19 mouse cellular contexts compared by ENCODE assay signal in the genomic region with DNA sequence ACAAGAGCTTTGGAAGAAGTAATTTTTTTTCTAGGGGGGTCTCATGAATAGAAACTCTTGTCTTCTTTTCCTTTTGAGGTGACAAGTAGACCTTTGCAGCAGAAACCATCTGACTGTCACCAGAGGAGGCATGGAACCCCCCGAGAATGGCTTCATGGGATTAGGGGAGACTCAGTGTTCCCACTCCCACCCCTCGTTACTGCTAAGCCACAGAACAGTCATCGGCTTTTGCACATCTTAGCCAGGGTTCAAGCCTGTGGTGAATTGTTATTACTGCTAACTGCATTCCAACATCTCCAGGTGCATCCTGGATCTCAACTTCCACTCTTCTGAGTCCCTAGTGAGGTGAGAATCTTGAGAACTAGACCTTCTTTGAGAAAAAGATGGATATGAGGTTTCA.
DNase-seq lines count a peak whose midpoint lies in the region; TF ChIP-seq lines count a peak whose summit lies in the region.
"Had no signal": no experiment of that assay in that cellular context is flagged by ENCODE, and none has a peak within 500 bp of the region (broad histone marks: within the 10 kb centered on the region; RNA-seq: fewer than 3 reads in every experiment).

No protein-coding gene starts in this region.

- H3K4me3 ChIP-seq in heart, adult 2 months: no peak overlapping the region
- H3K4me3 ChIP-seq in heart, embryonic 10.5 days: no peak overlapping the region
- no peak overlapping the region for H3K4me3 ChIP-seq in layer of hippocampus, adult 2 months

- no peak overlapping the region for H3K9ac ChIP-seq in heart, adult 2 months (ENCODE audit: low read depth, low read length)

- 89% methylated on average over 3 of the region's 3 CpGs for WGBS in heart, adult 2 months
- WGBS in heart, embryonic 10.5 days: 77% methylated on average over 3 of the region's 3 CpGs

- DNase-seq in heart, adult 11 months: peak; percentile 52
- no peak for DNase-seq in heart, adult 2 months
- peak; percentile 51 for DNase-seq in heart, embryonic 10.5 days (ENCODE audit: low spot score)
- DNase-seq in heart, postnatal 14 days: no peak
- no peak for DNase-seq in layer of hippocampus, adult 2 months (ENCODE audit: low spot score in 2 of 2)
- DNase-seq in layer of hippocampus, postnatal 14 days (ENCODE audit: low spot score in 2 of 2): no peak
- DNase-seq: adrenal gland, adult 2 months; adrenal gland, adult 8-10 months; adrenal gland, postnatal 10 days; adrenal gland, postnatal 14 days; adrenal gland, postnatal 25 days; adrenal gland, postnatal 36 days; B cell, adult 2 months; cerebellum, adult 11 months; cerebellum, adult 11-12 months; cerebellum, adult 18-20 months had no signal

- no peak for TF ChIP-seq CTCF in heart, adult 2 months (IDR thresholded peaks at IDR 0.05)
- TF ChIP-seq CTCF in layer of hippocampus, adult 2 months (conservative IDR thresholded peaks at IDR 0.05): no peak

- H3K27me3 ChIP-seq in heart, adult 2 months (ENCODE audit: control insufficient read depth, insufficient read depth, low read length): no peaks in the 10 kb centered on the region
- H3K27me3 ChIP-seq in heart, embryonic 10.5 days (ENCODE audit: insufficient read depth, poor library complexity, severe bottlenecking): peaks cover 25% of the 10 kb centered on the region
- H3K27me3 ChIP-seq: CH12.LX, Patski had no signal

- H3K79me2 ChIP-seq in heart, adult 2 months (replicated peaks; ENCODE audit: control insufficient read depth, insufficient read depth, low read length): no peaks in the 10 kb centered on the region

- no peaks in the 10 kb centered on the region for H3K36me3 ChIP-seq in heart, adult 2 months (ENCODE audit: control insufficient read depth, insufficient read depth, low read length)
- H3K36me3 ChIP-seq in heart, embryonic 10.5 days: no peaks in the 10 kb centered on the region
- H3K36me3 ChIP-seq: G1E had no signal

- intact Hi-C loops in heart, adult 2 months (cut with DNase I): no loop called here
- intact Hi-C loops in heart, postnatal 14 days (cut with DNase I): no loop called here

- no peak for TF ChIP-seq EP300 in heart, adult 2 months (IDR thresholded peaks at IDR 0.05; ENCODE audit: insufficient read depth, low read depth, low read length)

- no peak for TF ChIP-seq POLR2A in heart, adult 2 months (IDR thresholded peaks at IDR 0.05; ENCODE audit: insufficient read depth, low read depth, low read length)

- H3K4me1 ChIP-seq in heart, adult 2 months (ENCODE audit: control insufficient read depth, insufficient read depth, low read length): peaks cover 2% of the 10 kb centered on the region; the same call in 1 of the 2 replicates
- H3K4me1 ChIP-seq in heart, embryonic 10.5 days: peaks cover 5% of the 10 kb centered on the region; the same call in 1 of the 2 replicates

- H3K27ac ChIP-seq in heart, adult 2 months: no peak overlapping the region
- no peak overlapping the region for H3K27ac ChIP-seq in heart, embryonic 10.5 days
- peak overlapping the region; percentile 46; the same call in 1 of the 2 replicates for H3K27ac ChIP-seq in layer of hippocampus, adult 2 months

- no peaks in the 10 kb centered on the region for H3K9me3 ChIP-seq in heart, embryonic 10.5 days
- H3K9me3 ChIP-seq: G1E had no signal

Comparison
In these comparisons a context has a peak if more than half of its experiments do, and no peak if none do; other contexts are left out.
1. DNase-seq: peak in heart, adult 11 months (single experiment) and heart, embryonic 10.5 days (single experiment); none in heart, adult 2 months (0 of 2), heart, postnatal 14 days (0 of 2), layer of hippocampus, adult 2 months (0 of 2) and layer of hippocampus, postnatal 14 days (0 of 2).